Mouse (Mus musculus): ENCODE results near the gene Cdk14. TPM values are rescaled to one million over a fixed set of nuclear protein-coding genes. Genes with fewer than 3 reads are reported as not detected.

Gene Cdk14
- polyA plus RNA-seq, 1 experiment from 2014 or later = 19.2 TPM

DNA sequence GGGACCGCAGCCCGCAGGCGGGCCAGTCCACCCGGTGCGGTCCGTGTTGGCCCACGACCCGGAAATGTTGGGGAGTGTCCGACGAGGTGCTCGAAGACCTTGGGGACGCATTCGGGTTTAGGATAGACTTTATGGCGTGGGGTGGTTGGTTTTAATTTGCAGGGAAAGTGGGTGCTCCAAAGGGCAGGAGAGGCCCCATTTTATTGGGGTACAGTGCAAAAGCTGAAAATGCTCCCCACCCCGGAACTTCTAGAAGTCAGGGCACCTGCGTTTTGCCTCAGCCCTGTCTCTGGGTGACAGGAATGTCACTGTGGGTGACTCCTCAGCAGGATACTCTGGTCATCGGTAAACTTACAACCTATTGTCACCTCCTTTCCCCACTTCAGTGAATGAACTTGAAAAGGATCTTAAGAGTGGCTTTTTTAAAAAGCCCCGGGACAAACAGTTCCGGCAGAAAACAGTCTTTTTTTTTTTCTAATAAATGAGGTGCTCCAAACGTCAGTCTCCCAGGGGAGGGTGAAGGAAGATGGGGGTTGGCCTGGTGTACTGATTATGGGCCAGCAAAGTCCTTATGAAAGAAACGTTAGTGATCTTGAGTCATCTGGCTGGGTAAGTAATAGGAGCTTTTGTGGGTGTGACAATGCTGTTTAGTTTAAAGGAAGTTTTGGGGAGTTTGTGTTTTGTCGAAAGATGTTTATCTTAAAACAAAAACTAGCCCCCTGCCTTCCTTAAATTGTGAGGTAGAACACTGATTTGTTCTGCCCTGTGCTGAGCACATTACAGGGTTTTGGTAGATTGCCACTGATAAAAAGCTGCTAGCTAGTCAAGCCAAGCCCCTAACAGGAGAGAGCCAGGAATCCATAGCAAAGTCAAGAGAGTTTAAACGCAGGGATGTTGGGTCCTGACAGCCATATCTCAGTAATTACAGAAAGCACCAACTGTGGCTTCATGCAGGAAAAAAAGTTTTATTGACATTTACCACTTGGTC is 39.1 kb downstream of the Cdk14 start:
- peaks cover 17% of the 10 kb centered on the region; the same call in 1 of the 2 replicates for H3K4me1 ChIP-seq
- H3K4me2 ChIP-seq = peak overlapping the region; percentile 74
- H3K36me3 ChIP-seq = no peaks in the 10 kb centered on the region
- no peak for ATAC-seq (ENCODE audit: insufficient number of reproducible peaks, low FRiP score, low TSS enrichment, low read depth)
- 2% methylated on average over 23 of the region's 23 CpGs for WGBS
- H3K9ac ChIP-seq = peak overlapping the region; percentile 71
- H3K27ac ChIP-seq = peak overlapping the region; percentile 91
- no peaks in the 10 kb centered on the region for H3K9me3 ChIP-seq
- H3K4me3 ChIP-seq = peak overlapping the region; percentile 68
- H3K27me3 ChIP-seq = no peaks in the 10 kb centered on the region

DNA sequence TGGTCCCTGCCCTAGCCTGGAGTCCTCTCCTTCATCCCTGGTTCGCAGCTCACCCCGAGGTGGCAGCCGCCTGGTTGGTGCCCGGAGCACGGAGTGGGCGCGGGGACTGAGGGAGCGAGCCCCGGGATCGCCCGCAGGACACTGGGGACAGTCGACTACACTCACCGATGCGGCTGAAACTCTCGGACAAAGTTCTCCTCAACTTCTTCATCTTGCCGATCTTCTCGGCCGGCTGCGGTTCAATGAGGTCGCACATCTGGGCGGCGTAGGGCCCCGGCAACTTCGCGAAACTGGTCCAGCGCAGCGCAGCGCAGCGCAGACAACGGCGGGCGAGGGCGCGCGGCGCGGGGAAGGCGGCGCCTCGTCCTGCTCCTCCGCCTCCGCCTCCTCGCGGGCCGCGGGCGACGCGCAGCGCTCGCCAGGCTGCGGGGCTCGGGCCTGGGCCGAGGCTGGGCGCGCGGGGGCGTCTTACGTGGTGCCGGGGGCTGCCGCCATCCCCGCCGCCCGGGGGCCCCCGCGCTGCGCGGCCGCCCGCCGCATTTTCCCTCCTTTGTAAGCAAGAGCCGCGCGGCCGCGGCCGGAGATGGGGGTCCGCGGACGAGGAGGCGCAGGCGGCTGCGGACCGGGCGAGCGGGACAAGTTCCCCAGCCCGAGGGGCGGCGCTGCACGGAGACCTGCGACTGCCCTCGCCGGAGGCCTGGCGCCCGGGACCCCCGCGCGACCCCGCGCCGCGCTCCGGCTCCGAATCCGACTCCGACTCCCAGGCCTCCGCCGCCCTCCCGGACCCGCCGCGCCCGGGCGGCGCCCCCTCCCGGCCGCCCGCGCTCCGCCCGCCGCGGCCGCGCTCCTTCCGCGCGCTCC is 40.0 kb downstream of the Cdk14 start:
- H3K4me2 ChIP-seq = peak overlapping the region; percentile 74
- under 1% methylated on average over 73 of the region's 128 CpGs for WGBS
- H3K27ac ChIP-seq = peak overlapping the region; percentile 91
- H3K9ac ChIP-seq = peak overlapping the region; percentile 71
- no peaks in the 10 kb centered on the region for H3K27me3 ChIP-seq
- ATAC-seq (ENCODE audit: insufficient number of reproducible peaks, low FRiP score, low TSS enrichment, low read depth) = peak; percentile 85
- no peaks in the 10 kb centered on the region for H3K36me3 ChIP-seq
- no peaks in the 10 kb centered on the region for H3K9me3 ChIP-seq
- peaks cover 17% of the 10 kb centered on the region; the same call in 1 of the 2 replicates for H3K4me1 ChIP-seq
- H3K4me3 ChIP-seq = peak overlapping the region; percentile 68

DNA sequence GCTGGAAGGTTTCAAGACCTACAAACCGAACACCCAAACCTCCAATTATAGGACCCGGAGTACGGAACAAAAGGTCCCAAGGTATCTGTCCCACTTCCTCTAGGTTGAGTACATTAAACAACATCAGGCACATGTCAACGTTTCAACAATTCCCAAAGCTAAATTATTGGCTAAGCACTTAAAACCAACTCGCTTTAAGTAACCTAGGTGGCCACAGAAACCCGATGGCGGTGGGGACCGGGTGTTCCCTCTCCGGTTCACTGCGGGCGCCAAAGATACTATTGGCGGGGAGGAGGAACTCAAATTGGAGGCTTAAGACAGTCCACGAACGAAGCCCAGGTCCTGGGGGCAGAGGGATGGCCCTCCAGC is 40.6 kb downstream of the Cdk14 start:
- Histone ChIP-seq H3K36me3 (no peaks in the 10 kb centered on the region), H3K27ac (peak overlapping the region; percentile 91), H3K9me3 (no peaks in the 10 kb centered on the region), H3K9ac (peak overlapping the region; percentile 71), H3K4me3 (peak overlapping the region; percentile 68), H3K27me3 (no peaks in the 10 kb centered on the region), H3K4me2 (peak overlapping the region; percentile 74), H3K4me1 (peaks cover 17% of the 10 kb centered on the region; the same call in 1 of the 2 replicates)
- WGBS = 0% methylated on average over 14 of the region's 14 CpGs
- no peak; the same call in 1 of the 2 replicates for ATAC-seq (ENCODE audit: insufficient number of reproducible peaks, low FRiP score, low TSS enrichment, low read depth)

DNA sequence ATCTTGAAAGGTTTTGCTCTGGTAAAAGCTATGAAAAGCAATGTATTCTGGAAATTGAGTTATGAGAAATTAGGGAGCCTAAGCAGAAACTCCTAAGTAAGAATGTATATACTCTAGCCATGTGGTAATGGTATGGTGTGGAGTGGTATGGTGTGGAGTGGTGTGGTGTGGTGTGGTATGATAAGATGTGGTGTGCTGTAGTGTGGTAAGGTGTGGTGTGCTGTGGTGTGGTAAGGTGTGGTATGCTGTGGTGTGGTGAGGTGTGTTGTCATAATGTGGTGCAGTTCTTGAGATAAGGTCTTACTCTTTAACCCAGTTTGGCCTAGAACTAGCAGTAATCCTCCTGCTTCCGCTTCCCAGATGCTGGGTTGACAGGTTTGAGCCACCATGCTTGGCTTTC is 45.7 kb downstream of the Cdk14 start:
- no peak overlapping the region for H3K4me2 ChIP-seq
- WGBS = 93% methylated on average over 1 of the region's 1 CpGs
- H3K4me3 ChIP-seq = no peak overlapping the region
- no peak overlapping the region for H3K27ac ChIP-seq
- no peak for ATAC-seq (ENCODE audit: insufficient number of reproducible peaks, low FRiP score, low TSS enrichment, low read depth)
- H3K36me3 ChIP-seq = no peaks in the 10 kb centered on the region
- H3K4me1 ChIP-seq = peaks cover 12% of the 10 kb centered on the region
- no peak overlapping the region for H3K9ac ChIP-seq
- no peaks in the 10 kb centered on the region for H3K9me3 ChIP-seq
- H3K27me3 ChIP-seq = no peaks in the 10 kb centered on the region

DNA sequence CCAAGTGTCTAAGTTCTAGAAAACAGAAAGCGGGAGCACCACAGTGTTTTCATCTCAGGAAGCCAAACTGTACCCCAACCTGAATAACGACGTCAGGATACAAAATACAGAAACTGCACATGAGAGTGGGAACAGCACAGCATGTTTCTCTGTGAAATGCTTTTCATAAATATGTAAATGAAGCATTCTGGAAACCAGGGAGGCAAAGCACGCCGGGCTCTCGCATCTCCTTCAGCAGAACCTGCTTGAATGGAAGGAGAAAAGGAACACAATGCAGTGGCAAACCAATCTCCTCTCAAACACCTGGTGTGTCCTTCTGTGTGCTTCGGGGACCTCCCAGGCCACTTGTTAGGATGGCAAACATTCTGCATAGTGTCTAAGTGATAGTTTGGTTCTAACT is 46.6 kb downstream of the Cdk14 start:
- WGBS = 78% methylated on average over 7 of the region's 7 CpGs
- Histone ChIP-seq H3K9me3 (no peaks in the 10 kb centered on the region), H3K27ac (no peak overlapping the region), H3K4me3 (no peak overlapping the region), H3K4me2 (no peak overlapping the region), H3K9ac (no peak overlapping the region), H3K27me3 (no peaks in the 10 kb centered on the region), H3K36me3 (no peaks in the 10 kb centered on the region), H3K4me1 (peaks cover 12% of the 10 kb centered on the region)
- no peak for ATAC-seq (ENCODE audit: insufficient number of reproducible peaks, low FRiP score, low TSS enrichment, low read depth)

DNA sequence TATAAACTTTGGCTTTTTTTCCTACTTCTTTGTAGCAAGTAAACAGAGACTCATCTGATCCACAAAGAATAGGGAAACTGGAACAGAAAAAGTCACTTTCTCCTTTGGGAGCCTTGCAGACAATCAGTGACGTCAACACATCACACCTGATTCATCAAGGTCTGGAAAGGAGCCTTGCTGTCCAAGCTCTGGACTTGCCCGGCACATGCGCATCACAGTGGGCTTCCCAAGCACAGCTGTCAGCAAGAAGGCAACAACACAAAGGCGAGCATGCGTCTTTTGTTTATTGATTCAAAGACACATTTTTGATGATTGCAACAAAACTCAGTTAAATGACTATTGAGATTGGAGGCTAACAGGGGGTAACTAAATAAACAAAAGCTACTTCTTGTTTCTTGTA is 47.2 kb downstream of the Cdk14 start:
- no peaks in the 10 kb centered on the region for H3K9me3 ChIP-seq
- no peaks in the 10 kb centered on the region for H3K27me3 ChIP-seq
- H3K9ac ChIP-seq = no peak overlapping the region
- H3K36me3 ChIP-seq = no peaks in the 10 kb centered on the region
- WGBS = 72% methylated on average over 5 of the region's 5 CpGs
- H3K27ac ChIP-seq = no peak overlapping the region
- H3K4me1 ChIP-seq = peaks cover 8% of the 10 kb centered on the region
- no peak for ATAC-seq (ENCODE audit: insufficient number of reproducible peaks, low FRiP score, low TSS enrichment, low read depth)
- no peak overlapping the region for H3K4me3 ChIP-seq
- H3K4me2 ChIP-seq = no peak overlapping the region

DNA sequence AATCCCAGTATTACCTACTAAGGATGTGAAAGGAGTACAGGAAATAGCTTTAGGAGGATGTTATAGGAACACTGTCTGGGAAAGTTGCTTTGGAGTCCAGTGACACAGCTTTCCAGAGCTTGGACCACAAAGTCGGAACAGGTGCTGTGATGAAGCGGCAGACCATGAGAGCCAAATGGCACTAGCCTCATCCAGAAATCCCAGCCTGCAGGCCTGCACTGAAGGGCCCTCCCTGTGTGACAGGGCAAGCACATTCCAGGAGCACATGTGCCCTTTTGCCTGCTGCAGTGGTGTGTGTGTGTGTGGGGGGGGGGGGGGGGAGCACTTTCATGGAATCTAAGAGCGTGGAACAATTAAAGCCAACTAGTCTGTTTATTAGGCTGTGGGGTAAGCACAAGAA is 47.8 kb downstream of the Cdk14 start:
- no peak overlapping the region for H3K4me3 ChIP-seq
- ATAC-seq (ENCODE audit: insufficient number of reproducible peaks, low FRiP score, low TSS enrichment, low read depth) = peak; percentile 74; the same call in 1 of the 2 replicates
- no peaks in the 10 kb centered on the region for H3K27me3 ChIP-seq
- peaks cover 7% of the 10 kb centered on the region for H3K4me1 ChIP-seq
- H3K27ac ChIP-seq = no peak overlapping the region
- H3K9ac ChIP-seq = no peak overlapping the region
- 63% methylated on average over 3 of the region's 3 CpGs for WGBS
- no peaks in the 10 kb centered on the region for H3K36me3 ChIP-seq
- H3K4me2 ChIP-seq = no peak overlapping the region
- no peaks in the 10 kb centered on the region for H3K9me3 ChIP-seq

DNA sequence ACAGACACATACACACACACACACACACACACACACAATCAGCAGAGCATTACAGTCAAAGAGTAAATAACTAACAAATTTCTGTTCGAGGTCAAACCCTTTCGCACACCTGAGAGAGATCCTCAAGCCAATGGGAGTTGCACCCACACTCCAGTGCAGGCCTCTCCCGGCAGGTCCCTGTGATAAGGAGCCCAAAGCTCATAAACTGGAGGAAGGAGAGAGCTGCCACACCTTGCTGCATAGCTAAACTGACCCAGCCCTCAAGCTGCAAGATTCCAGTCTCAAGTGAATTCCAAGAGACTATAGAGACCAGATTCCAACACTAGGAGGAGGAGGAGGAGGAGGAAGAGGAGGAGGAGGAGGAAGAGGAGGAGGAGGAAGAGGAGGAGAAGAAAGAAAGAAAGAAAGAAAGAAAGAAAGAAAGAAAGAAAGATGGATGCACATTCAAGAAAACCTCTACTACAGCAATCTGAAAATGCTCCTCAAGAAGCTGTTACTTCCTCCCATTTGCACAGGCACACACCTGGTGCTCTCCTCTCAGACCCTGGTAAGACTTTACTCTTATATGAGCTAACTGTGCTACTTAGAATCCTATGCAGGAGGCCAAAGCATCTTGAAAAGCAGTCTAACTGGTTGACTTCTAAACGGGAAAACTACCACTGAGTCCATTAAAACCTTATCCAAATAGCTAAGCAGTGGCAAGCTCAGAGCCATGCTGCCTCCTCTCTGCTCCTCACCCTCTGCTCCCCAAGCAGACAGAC is 49.6 kb downstream of the Cdk14 start:
- no peak overlapping the region for H3K4me2 ChIP-seq
- H3K27ac ChIP-seq = no peak overlapping the region
- no peak overlapping the region for H3K4me3 ChIP-seq
- ATAC-seq (ENCODE audit: insufficient number of reproducible peaks, low FRiP score, low TSS enrichment, low read depth) = no peak
- no peak overlapping the region for H3K9ac ChIP-seq
- peaks cover 3% of the 10 kb centered on the region; the same call in 1 of the 2 replicates for H3K4me1 ChIP-seq
- H3K27me3 ChIP-seq = no peaks in the 10 kb centered on the region
- WGBS = 68% methylated on average over 4 of the region's 4 CpGs
- no peaks in the 10 kb centered on the region for H3K36me3 ChIP-seq
- H3K9me3 ChIP-seq = no peaks in the 10 kb centered on the region

DNA sequence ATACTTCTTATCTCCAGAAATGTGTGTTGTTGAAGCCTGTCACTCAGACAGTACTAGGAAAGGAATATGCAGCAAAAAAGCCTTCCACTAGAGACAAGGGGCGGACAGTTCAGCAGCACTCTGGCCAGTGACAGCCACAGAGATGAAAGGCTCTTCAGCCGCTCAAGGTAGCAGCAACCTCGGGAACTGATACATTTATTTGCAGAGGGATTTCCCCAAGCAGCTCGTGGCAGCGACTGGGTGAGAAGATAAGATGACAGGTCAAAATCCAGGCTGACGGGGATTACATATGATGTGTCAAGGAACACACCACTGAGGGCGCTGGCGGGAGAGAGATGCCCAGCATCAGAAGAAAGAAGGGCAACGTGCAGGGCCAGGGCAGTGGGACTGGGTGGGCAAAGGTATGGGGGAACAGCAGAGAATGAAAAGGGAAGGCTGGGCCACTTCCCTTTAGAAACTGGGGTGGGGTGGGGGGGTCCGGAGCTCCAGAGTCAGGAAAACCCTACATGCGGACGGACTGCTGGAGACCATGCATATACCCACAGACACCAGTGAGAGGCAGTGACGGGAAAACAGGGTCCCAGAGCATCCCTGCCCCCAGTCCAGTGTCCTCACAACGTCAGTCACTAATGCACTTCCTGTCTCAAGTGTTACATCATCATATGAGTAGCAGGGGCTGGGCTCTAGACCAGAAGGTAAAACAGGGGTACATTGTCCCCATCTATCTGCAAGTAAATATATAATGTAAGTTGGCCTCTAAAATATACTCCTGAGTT is 51.5 kb downstream of the Cdk14 start:
- Histone ChIP-seq H3K9me3 (no peaks in the 10 kb centered on the region), H3K27me3 (no peaks in the 10 kb centered on the region), H3K36me3 (no peaks in the 10 kb centered on the region), H3K9ac (no peak overlapping the region), H3K4me1 (peaks cover 3% of the 10 kb centered on the region; the same call in 1 of the 2 replicates), H3K4me2 (no peak overlapping the region), H3K4me3 (no peak overlapping the region), H3K27ac (no peak overlapping the region)
- no peak for ATAC-seq (ENCODE audit: insufficient number of reproducible peaks, low FRiP score, low TSS enrichment, low read depth)
- WGBS = 75% methylated on average over 14 of the region's 14 CpGs

DNA sequence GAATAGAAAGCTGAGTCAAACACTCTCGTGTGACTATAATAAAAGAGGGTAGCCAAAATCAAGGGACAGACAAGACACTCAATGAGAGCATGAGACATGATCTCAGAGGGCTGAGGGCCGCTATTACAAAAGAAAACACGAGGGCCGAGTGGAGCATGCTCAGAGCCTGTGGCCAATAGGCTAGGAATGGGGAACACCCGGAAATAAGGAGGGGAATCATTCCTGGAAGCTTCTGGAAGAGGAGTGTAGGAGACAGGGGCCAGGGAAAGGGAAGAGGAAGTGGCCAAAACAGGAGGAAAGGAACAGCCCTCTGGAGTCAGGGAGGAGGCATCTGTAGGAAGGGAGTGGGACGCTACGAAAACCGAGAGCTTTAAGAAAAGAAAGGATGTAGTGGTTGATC is 52.6 kb downstream of the Cdk14 start:
- no peaks in the 10 kb centered on the region for H3K27me3 ChIP-seq
- WGBS = 84% methylated on average over 8 of the region's 8 CpGs
- H3K9me3 ChIP-seq = no peaks in the 10 kb centered on the region
- H3K4me2 ChIP-seq = no peak overlapping the region
- no peaks in the 10 kb centered on the region for H3K36me3 ChIP-seq
- no peak for ATAC-seq (ENCODE audit: insufficient number of reproducible peaks, low FRiP score, low TSS enrichment, low read depth)
- peaks cover 3% of the 10 kb centered on the region; the same call in 1 of the 2 replicates for H3K4me1 ChIP-seq
- no peak overlapping the region for H3K4me3 ChIP-seq
- H3K9ac ChIP-seq = no peak overlapping the region
- H3K27ac ChIP-seq = no peak overlapping the region

Measured in limb, embryonic 15.5 days (tissue).